In the genomic region with DNA sequence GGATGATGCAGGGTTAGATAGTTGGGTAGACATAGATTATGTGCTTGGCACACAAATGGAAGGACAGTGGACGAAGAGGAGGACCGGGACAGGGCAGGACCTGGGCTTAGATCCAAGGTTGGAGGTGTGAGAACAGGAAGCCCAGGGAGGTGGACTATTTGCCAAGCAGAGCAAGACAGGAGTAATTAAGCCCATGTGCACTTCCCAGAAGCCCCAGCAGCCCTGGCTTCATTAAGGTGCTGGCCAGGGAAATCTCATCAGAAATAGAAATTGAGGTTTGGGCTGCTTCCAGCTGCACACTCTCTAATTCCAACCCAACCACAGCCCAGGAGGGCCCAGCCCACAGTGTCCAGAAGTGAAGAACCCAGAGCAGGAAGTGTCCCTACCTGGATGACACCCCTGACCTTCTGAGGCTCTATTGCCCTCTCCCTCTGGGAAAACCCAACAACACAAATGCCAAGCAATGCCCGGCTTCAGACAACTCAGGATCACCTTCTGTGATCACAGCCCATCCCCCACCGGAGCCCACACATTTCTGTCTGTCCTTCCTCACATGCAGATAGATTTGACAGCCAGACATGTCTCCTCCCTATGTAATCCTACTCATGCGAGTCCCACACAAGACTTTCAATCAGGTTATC, we compare ENCODE assay signal across 17 mouse cellular contexts. TPM values are rescaled to one million over a fixed set of nuclear protein-coding genes. Genes with fewer than 3 reads are reported as not detected.
"Had no signal": no experiment of that assay in that cellular context is flagged by ENCODE, and none has a peak within 500 bp of the region (broad histone marks: within the 10 kb centered on the region; RNA-seq: fewer than 3 reads in every experiment).

No protein-coding gene starts in this region.

- DNase-seq: kidney, postnatal 25 days; layer of hippocampus, adult 9-11 months; lung, embryonic 14.5 days; lung, postnatal 10 days; lung, postnatal 4 days; retina, postnatal 1 day; right cerebral cortex, postnatal 14 days; thymus, adult 2 months; thymus, postnatal 25 days had no signal

- H3K36me3 ChIP-seq: limb, embryonic 10.5 days; liver, embryonic 15.5 days; midbrain, embryonic 10.5 days; midbrain, embryonic 15.5 days; neural tube, embryonic 13.5 days; stomach, embryonic 15.5 days had no signal

- H3K27ac ChIP-seq: limb, embryonic 10.5 days; liver, embryonic 15.5 days; midbrain, embryonic 10.5 days; midbrain, embryonic 15.5 days; stomach, embryonic 15.5 days had no signal

- ATAC-seq: midbrain, embryonic 15.5 days had no signal

- H3K4me3 ChIP-seq: limb, embryonic 10.5 days; liver, embryonic 15.5 days; midbrain, embryonic 10.5 days; midbrain, embryonic 15.5 days; neural tube, embryonic 13.5 days; stomach, embryonic 15.5 days had no signal

- H3K4me2 ChIP-seq: liver, embryonic 11.5 days; liver, embryonic 15.5 days; lung, embryonic 14.5 days; midbrain, embryonic 15.5 days; neural tube, embryonic 13.5 days; stomach, embryonic 15.5 days had no signal

- H3K27me3 ChIP-seq: liver, embryonic 15.5 days; midbrain, embryonic 15.5 days; neural tube, embryonic 13.5 days; stomach, embryonic 15.5 days had no signal

- H3K9ac ChIP-seq: liver, embryonic 15.5 days; lung, embryonic 14.5 days; midbrain, embryonic 15.5 days; neural tube, embryonic 13.5 days; stomach, embryonic 15.5 days had no signal

- H3K9me3 ChIP-seq: limb, embryonic 10.5 days; liver, embryonic 15.5 days; midbrain, embryonic 10.5 days; midbrain, embryonic 15.5 days; neural tube, embryonic 13.5 days; stomach, embryonic 15.5 days had no signal

RNA-seq across cellular contexts. Expression of a gene that starts 51.9 kb away (rescaled TPM):
- polyA plus RNA-seq: liver, embryonic 15.5 days; lung, embryonic 14.5 days; spleen, adult 2 months; thymus, adult 2 months had no signal
